Mouse (Mus musculus): ENCODE measurements at regions not wholly inside any gene's neighbourhood (a gene's known extent, or its start where the extent isn't known, plus 50 kb on each side); places are given as distances from the start of the nearest gene placed in this dataset.
"Not testable (repeated sequence)": the region's sequence is repeated elsewhere in the genome, so short reads cannot be mapped to it uniquely, and the experiment has no call there.

- DNase-seq (ENCODE audit: low spot score): no peak
Observed at GRCm38 (mm10) chr3:9065892-9066291, 544.0 kb downstream of the Zfp704 start.

GRCm38 (mm10) chr3:9064266-9065031 is 545.4 kb downstream of the Zfp704 start:
- no peak for DNase-seq (ENCODE audit: low spot score)

GRCm38 (mm10) chr3:9063662-9064061 is 546.2 kb downstream of the Zfp704 start:
- DNase-seq (ENCODE audit: low spot score): no peak

- DNase-seq (ENCODE audit: low spot score): no peak
Observed at GRCm38 (mm10) chr3:9061396-9061795, 548.5 kb downstream of the Zfp704 start.

GRCm38 (mm10) chr3:9057703-9058102 is 552.2 kb downstream of the Zfp704 start:
- not testable (repeated sequence) for DNase-seq (ENCODE audit: low spot score)

- DNase-seq (ENCODE audit: low spot score): no peak
Observed at GRCm38 (mm10) chr3:9056846-9057245, 553.0 kb downstream of the Zfp704 start.

- no peak for DNase-seq (ENCODE audit: low spot score)
Observed at GRCm38 (mm10) chr3:9055780-9056179, 554.1 kb downstream of the Zfp704 start.
